Comparison of ENCODE assay signal across 22 mouse cellular contexts in genomic region chr9:24347011-24347410, GRCm38 (mm10).
"Had no signal": no experiment of that assay in that cellular context is flagged by ENCODE, and none has a peak within 500 bp of the region (broad histone marks: within the 10 kb centered on the region; RNA-seq: fewer than 3 reads in every experiment).

No protein-coding gene starts in this region.

- ATAC-seq: hindbrain, embryonic 16.5 days; hindbrain, postnatal 0 days; inflammation-experienced regulatory T-cells, adult 6 months; intestine, embryonic 15.5 days; intestine, embryonic 16.5 days; intestine, postnatal 0 days had no signal

- DNase-seq: heart, postnatal 10 days; heart, postnatal 14 days; heart, postnatal 36 days; heart, postnatal 4 days; kidney, adult 11 months; kidney, adult 18-20 months; kidney, adult 2 months; kidney, adult 8-10 months; kidney, adult 9 months; kidney, postnatal 10 days; kidney, postnatal 14 days; kidney, postnatal 25 days; kidney, postnatal 36 days; kidney, postnatal 4 days; layer of hippocampus, adult 9-11 months; layer of hippocampus, postnatal 36 days had no signal
